Mouse (Mus musculus) hindbrain, embryonic 11.5 days (tissue): ENCODE measurements around the gene Six5. TPM values are rescaled to one million over a fixed set of nuclear protein-coding genes. Genes with fewer than 3 reads are reported as not detected.

Experiments used
- ATAC-seq: fragments of 200-750 bp; cut with Nextera tagmentation; 2 replicates; pipeline ENCODE4 v1.8.0; 2017; ENCODE audit warnings: mild to moderate bottlenecking, moderate TSS enrichment, moderate library complexity; ENCODE audit not compliant: low FRiP score
- DNase-seq: peaks from one replicate; pipeline ENCODE4 v3.0.0-alpha.2; 2015; ENCODE audit warnings: low spot score
- H3K27ac ChIP-seq: fragments of 300-500 bp; sonication (generic); 2 replicates; pipeline ENCODE4 v1.5.1; 2014; ENCODE audit warnings: mild to moderate bottlenecking, low read depth, low read length
- H3K27me3 ChIP-seq: fragments of 300-500 bp; sonication (generic); 2 replicates; pipeline ENCODE4 v1.6.1; 2014; ENCODE audit warnings: mild to moderate bottlenecking, low read length, moderate library complexity, mixed read lengths; ENCODE audit not compliant: control insufficient read depth, insufficient read depth
- H3K36me3 ChIP-seq: fragments of 300-500 bp; sonication (generic); 2 replicates; pipeline ENCODE4 v1.6.1; 2014; ENCODE audit warnings: mild to moderate bottlenecking, low read length, moderate library complexity, mixed read lengths; ENCODE audit not compliant: control insufficient read depth, insufficient read depth
- H3K4me1 ChIP-seq: fragments of 300-500 bp; sonication (generic); replicated peaks from 2 replicates; pipeline ENCODE4 v1.6.1; 2014; ENCODE audit warnings: low read length, mixed read lengths; ENCODE audit not compliant: control insufficient read depth, insufficient read depth
- H3K4me2 ChIP-seq: fragments of 300-500 bp; sonication (generic); replicated peaks from 2 replicates; pipeline ENCODE4 v1.6.1; 2014; ENCODE audit warnings: mild to moderate bottlenecking, low read depth, low read length
- H3K4me3 ChIP-seq: fragments of 300-500 bp; sonication (generic); 2 replicates; pipeline ENCODE4 v1.5.1; 2014; ENCODE audit warnings: low read depth, low read length
- H3K9ac ChIP-seq: fragments of 300-500 bp; sonication (generic); 2 replicates; pipeline ENCODE4 v1.6.1; 2014; ENCODE audit warnings: low read depth, low read length
- H3K9me3 ChIP-seq: fragments of 300-500 bp; sonication (generic); 2 replicates; pipeline ENCODE4 v1.6.1; 2016; ENCODE audit warnings: low read length; ENCODE audit not compliant: control insufficient read depth
- WGBS: fragments of 180-500 bp; shearing (Covaris S2); extraction: QIAGEN DNeasy Blood & Tissue Kit; methylation state at CpG from one replicate; pipeline ENCODE4 v1.1.7; 2014; 5-methylcytosine and 5-hydroxymethylcytosine counted together
- polyA plus RNA-seq: library from polyadenylated mRNA; unstranded; fragments of >200 nt; fragmentation: Nextera tagmentation; extraction: Ambion mirVana; gene quantifications from 2 replicates; pipeline ENCODE4 v1.2.1, GENCODE M21; 2014

Gene Six5
- polyA plus RNA-seq, 1 experiment from 2014 or later = 7.2 TPM

GRCm38 (mm10) chr7:19080451-19080950 is 13.9 kb upstream of the Six5 start:
- no peak overlapping the region for H3K4me3 ChIP-seq
- H3K4me2 ChIP-seq = no peak overlapping the region
- peaks cover 16% of the 10 kb centered on the region for H3K36me3 ChIP-seq
- no peak overlapping the region for H3K27ac ChIP-seq
- peaks cover 8% of the 10 kb centered on the region for H3K4me1 ChIP-seq
- DNase-seq = no peak
- no peaks in the 10 kb centered on the region for H3K9me3 ChIP-seq
- no peak for ATAC-seq
- WGBS = 90% methylated on average over 19 of the region's 19 CpGs
- H3K27me3 ChIP-seq = no peaks in the 10 kb centered on the region
- H3K9ac ChIP-seq = no peak overlapping the region

DNA sequence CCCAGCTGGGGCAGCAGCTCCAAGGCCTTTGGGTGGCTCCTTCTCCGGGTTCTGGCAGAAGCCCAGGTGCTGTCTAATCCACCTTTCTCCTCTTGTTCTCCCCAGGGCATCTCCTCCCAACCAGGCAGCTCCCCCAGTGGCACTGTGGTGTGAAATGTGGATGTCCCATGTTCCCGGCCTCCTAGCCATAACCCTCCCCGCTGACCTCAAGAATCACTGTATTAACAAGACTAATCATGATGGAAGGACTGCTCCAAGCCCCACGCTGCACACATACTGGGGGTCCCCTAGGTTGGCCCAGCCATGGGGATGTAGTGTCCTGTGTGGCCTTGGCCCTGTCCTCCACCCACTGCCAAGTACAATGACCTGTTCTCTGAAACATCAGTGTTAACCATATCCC is 12.2 kb upstream of the Six5 start:
- DNase-seq (no peak), ATAC-seq (no peak)
- no peak overlapping the region for H3K27ac ChIP-seq
- peaks cover 16% of the 10 kb centered on the region for H3K36me3 ChIP-seq
- H3K9me3 ChIP-seq = no peaks in the 10 kb centered on the region
- no peak overlapping the region for H3K9ac ChIP-seq
- H3K4me3 ChIP-seq = no peak overlapping the region
- H3K27me3 ChIP-seq = no peaks in the 10 kb centered on the region
- peaks cover 5% of the 10 kb centered on the region for H3K4me1 ChIP-seq
- 86% methylated on average over 4 of the region's 4 CpGs for WGBS
- no peak overlapping the region for H3K4me2 ChIP-seq

- WGBS = 63% methylated on average over 6 of the region's 6 CpGs
- no peak overlapping the region for H3K4me3 ChIP-seq
- no peak overlapping the region for H3K9ac ChIP-seq
- H3K4me1 ChIP-seq = no peaks in the 10 kb centered on the region; the same call in 1 of the 2 replicates
- no peaks in the 10 kb centered on the region for H3K27me3 ChIP-seq
- no peak overlapping the region for H3K4me2 ChIP-seq
- H3K9me3 ChIP-seq = no peaks in the 10 kb centered on the region
- DNase-seq (no peak), ATAC-seq (no peak)
- no peak overlapping the region for H3K27ac ChIP-seq
- H3K36me3 ChIP-seq = peaks cover 15% of the 10 kb centered on the region
These were observed 11.3 kb upstream of the Six5 start for GRCm38 (mm10) chr7:19083096-19083495.

GRCm38 (mm10) chr7:19083701-19084100 is 10.7 kb upstream of the Six5 start, which contains the start of gene Dmpk:
Gene Dmpk, plus strand, starts transcription at chr7:19083849.
- no peak within 1 kb of the TSS for H3K27ac ChIP-seq
- H3K36me3 ChIP-seq = peaks cover 11% of the 10 kb centered on the region
- no peak within 1 kb of the TSS for H3K4me2 ChIP-seq
- DNase-seq (no peak), ATAC-seq (peak; percentile 28; the same call in 1 of the 2 replicates)
- H3K27me3 ChIP-seq = no peaks in the 10 kb centered on the region
- no peaks in the 10 kb centered on the region for H3K4me1 ChIP-seq
- no peak within 1 kb of the TSS for H3K4me3 ChIP-seq
- H3K9ac ChIP-seq = no peak within 1 kb of the TSS
- WGBS = 57% methylated on average over 10 of the region's 10 CpGs
- no peaks in the 10 kb centered on the region for H3K9me3 ChIP-seq

GRCm38 (mm10) chr7:19084277-19084771 is 10.1 kb upstream of the Six5 start:
- H3K36me3 ChIP-seq = peaks cover 8% of the 10 kb centered on the region
- no peak for DNase-seq
- no peak overlapping the region for H3K4me3 ChIP-seq
- H3K4me1 ChIP-seq = no peaks in the 10 kb centered on the region
- no peaks in the 10 kb centered on the region for H3K9me3 ChIP-seq
- H3K9ac ChIP-seq = no peak overlapping the region
- WGBS = 63% methylated on average over 6 of the region's 6 CpGs
- no peak overlapping the region for H3K27ac ChIP-seq
- H3K27me3 ChIP-seq = no peaks in the 10 kb centered on the region
- H3K4me2 ChIP-seq = no peak overlapping the region
- ATAC-seq = no peak

DNA sequence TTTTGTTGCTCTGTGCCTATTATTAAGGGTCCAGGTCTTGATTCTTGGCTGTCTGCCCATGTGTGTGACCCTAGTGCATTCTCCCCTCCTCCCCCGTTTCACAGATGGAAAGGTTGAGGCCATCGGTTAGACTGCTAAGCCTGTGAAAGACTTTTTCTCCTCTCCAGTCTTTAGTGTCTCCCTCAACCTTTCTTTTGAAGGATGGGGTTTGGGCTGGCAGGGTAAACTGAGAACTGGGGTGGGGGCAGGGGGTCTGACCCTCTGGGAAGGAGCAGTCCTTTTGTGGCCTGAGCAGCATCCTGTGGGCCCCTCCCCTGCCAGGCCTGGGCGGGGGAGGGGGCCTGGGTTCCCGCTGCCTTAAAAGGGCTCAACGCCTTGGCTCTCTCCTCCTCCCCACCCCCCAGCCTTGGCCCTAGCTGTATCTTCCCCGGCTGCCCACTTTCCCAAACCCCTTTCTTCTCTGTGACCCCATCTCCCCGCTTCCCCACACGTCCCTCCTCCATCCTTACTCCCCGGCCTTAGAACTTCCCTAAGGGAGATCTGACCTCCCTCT is 9.4 kb upstream of the Six5 start:
- Histone ChIP-seq H3K4me2 (no peak overlapping the region), H3K27me3 (no peaks in the 10 kb centered on the region), H3K4me3 (no peak overlapping the region), H3K27ac (no peak overlapping the region), H3K4me1 (no peaks in the 10 kb centered on the region), H3K9me3 (no peaks in the 10 kb centered on the region), H3K36me3 (peaks cover 4% of the 10 kb centered on the region), H3K9ac (no peak overlapping the region)
- 24% methylated on average over 9 of the region's 9 CpGs for WGBS
- ATAC-seq = no peak
- no peak for DNase-seq

- Histone ChIP-seq H3K27ac (no peak overlapping the region), H3K9ac (no peak overlapping the region), H3K36me3 (peaks cover under 1% of the 10 kb centered on the region; the same call in 1 of the 2 replicates), H3K4me1 (no peaks in the 10 kb centered on the region), H3K4me3 (no peak overlapping the region), H3K27me3 (0 out of 2 replicates have a peak, but pooled peaks cover under 1% of the 10 kb centered on the region), H3K4me2 (peak overlapping the region; percentile 1; the same call in 1 of the 2 replicates), H3K9me3 (no peaks in the 10 kb centered on the region)
- ATAC-seq (no peak), DNase-seq (no peak)
- WGBS = 17% methylated on average over 6 of the region's 6 CpGs
These were observed 8.9 kb upstream of the Six5 start for GRCm38 (mm10) chr7:19085495-19085894.

- peak overlapping the region; percentile 1; the same call in 1 of the 2 replicates for H3K4me2 ChIP-seq
- no peaks in the 10 kb centered on the region for H3K9me3 ChIP-seq
- H3K9ac ChIP-seq = no peak overlapping the region
- H3K36me3 ChIP-seq = no peaks in the 10 kb centered on the region; the same call in 1 of the 2 replicates
- DNase-seq (peak; percentile 54), ATAC-seq (no peak; the same call in 1 of the 2 replicates)
- H3K4me1 ChIP-seq = no peaks in the 10 kb centered on the region
- H3K4me3 ChIP-seq = no peak overlapping the region
- H3K27me3 ChIP-seq = peaks cover 6% of the 10 kb centered on the region; the same call in 1 of the 2 replicates
- 13% methylated on average over 14 of the region's 14 CpGs for WGBS
- no peak overlapping the region for H3K27ac ChIP-seq
These were observed 8.4 kb upstream of the Six5 start for GRCm38 (mm10) chr7:19086042-19086441.

- WGBS = 59% methylated on average over 18 of the region's 18 CpGs
- Histone ChIP-seq H3K4me2 (no peak overlapping the region), H3K27me3 (peaks cover 7% of the 10 kb centered on the region; the same call in 1 of the 2 replicates), H3K4me3 (no peak overlapping the region), H3K36me3 (no peaks in the 10 kb centered on the region; the same call in 1 of the 2 replicates), H3K4me1 (peaks cover under 1% of the 10 kb centered on the region; the same call in 1 of the 2 replicates), H3K9me3 (no peaks in the 10 kb centered on the region), H3K9ac (no peak overlapping the region), H3K27ac (no peak overlapping the region)
- ATAC-seq (no peak), DNase-seq (no peak)
These were observed 7.6 kb upstream of the Six5 start for GRCm38 (mm10) chr7:19086760-19087159.
